Mouse (Mus musculus) megakaryocyte-erythroid progenitor cell, adult 5-6 weeks (primary cell): Measurements from ENCODE around the gene Elovl5. TPM values are rescaled to one million over a fixed set of nuclear protein-coding genes. Genes with fewer than 3 reads are reported as not detected.

Experiments
- ATAC-seq: replicated peaks from 2 replicates; pipeline ENCODE4 v1.8.0; 2016; ENCODE audit warnings: mild to moderate bottlenecking, inconsistent platforms; ENCODE audit not compliant: severe bottlenecking, poor library complexity, low FRiP score, low TSS enrichment
- total RNA-seq, 2 experiments: library from RNA; stranded (forward) in 1 of 2; stranded (reverse) in 1 of 2; fragments of 200-1000, 215-1000 nt in 1 of 2; fragments of >200 nt in 1 of 2; fragmentation: Nextera tagmentation in 1 of 2; gene quantifications; 2 replicates each; pipeline ENCODE4 v1.2.3; 2014 to 2017

Gene Elovl5
- total RNA-seq, 2 experiments from 2014 or later: 25.5 to 39.8 TPM

- ATAC-seq: no peak
Measured at GRCm38 (mm10) chr9:77926911-77927310, 9.7 kb downstream of the Elovl5 start.

- no peak for ATAC-seq
Measured at GRCm38 (mm10) chr9:77927431-77927830, 10.3 kb downstream of the Elovl5 start.

DNA sequence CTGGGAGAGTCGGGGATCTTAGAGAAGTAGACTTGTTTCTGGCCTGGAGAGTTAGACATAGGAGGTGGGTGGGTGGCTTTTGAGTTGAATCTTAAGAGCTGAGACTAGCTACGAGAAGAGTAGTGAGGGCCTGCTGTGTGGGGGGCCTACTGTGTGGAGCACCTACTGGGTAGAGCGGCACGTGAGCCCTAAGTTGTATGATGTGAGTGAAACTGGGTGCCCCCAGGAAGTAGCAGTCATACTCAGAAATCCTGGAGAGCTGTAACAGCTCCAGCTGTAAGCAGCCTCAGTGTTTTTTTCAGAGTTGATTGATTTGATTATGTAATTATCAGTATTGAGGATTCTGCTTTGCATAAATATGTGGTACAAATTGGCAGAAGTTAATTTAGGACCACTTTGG is 11.6 kb downstream of the Elovl5 start:
- no peak for ATAC-seq

- no peak for ATAC-seq
Measured at GRCm38 (mm10) chr9:77929296-77929695, 12.1 kb downstream of the Elovl5 start.

- ATAC-seq: no peak
Measured at GRCm38 (mm10) chr9:77930036-77930859, 13.1 kb downstream of the Elovl5 start.

DNA sequence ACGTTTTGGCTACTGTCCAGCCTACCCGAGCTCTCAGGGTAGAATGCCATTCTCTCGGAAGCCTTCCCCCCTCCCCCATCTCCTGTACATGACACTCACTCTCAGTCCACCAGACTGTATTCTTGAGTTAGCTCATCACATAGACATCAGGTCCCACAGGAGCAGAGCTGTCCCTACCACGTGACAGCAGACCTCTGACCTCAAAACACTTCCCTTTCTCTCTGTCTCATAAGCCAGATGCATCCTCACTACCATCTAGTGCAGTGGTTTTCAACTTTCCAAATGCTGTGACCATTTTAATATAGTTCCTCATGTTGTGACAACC is 13.7 kb downstream of the Elovl5 start:
- ATAC-seq: no peak

DNA sequence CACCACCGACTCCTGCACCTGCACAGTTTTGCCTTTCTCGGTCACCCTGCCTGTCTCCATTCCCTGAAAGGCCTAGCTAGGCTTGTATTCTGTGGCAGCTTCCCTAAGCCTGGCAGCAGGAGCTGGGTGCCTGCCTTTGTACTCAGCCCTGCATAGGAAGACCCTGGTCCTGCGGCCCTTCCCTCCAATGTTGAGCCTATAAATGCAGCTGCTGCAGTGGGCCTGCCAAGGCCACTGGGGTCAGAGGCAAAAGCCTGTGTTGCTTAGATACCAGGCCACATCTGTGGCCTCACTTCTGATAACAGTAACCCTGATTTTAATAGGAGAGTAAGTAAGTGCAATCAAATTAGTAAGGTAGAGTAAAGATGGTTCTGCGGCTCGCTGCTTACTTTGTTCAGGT is 14.6 kb downstream of the Elovl5 start:
- ATAC-seq: no peak

GRCm38 (mm10) chr9:77935818-77936611 is 18.9 kb downstream of the Elovl5 start:
- ATAC-seq: no peak

DNA sequence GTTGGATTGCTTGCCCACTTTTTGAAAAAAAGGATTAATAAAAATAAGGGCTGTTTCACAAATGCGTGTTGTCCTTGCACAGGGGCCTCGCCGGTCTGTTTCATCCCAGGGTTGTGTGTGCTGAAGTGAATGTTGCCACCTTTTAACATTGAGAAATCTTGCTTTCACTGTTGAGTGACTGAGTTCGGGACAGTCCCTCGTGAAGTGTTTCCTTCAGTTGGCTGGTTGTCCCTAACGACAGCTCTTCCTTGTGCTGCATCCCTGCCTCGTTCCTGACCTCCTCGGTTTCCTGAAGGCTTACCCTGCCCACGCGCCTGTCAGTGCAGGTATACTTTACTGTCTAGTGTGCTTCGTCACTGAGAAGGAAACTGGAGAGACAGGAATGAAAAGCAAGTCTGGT is 20.7 kb downstream of the Elovl5 start:
- no peak for ATAC-seq

DNA sequence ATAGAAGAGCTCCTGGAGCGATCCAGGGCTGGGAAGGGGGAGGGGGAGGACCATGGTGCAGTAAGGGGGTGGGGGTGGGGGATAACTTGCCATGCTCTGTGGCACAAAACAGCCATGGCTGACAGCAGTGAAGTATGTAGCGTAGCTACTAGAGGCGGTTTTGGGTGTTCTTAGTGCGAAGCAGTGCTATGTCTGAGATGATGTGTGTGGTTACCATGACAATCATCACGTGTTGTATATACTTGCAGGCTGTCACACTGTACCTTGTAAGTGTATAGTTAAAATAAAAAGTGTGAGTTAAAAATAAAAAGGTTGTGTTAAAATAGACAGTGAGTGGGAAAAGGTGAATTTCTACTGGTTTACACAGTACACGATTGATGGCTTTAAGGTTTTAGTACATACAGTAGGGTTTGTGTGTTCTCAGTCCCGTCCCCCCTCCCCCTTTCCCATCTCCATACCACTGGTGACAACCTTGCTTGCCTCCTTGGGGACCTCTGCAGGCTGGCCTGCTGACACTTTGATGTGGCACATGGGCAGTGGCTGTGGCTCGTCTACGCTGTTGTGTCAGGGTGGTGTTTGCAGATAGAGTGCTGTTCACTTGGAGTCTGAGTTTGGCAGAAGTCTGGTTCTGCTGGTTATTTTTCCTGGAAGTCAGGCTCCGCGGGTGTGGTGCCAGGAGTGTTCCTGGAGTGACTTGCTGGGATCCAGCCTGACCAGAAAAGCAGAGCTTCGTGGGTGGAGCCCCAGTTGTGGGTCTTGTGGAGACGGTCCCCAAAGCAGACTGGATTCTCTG is 21.8 kb downstream of the Elovl5 start:
- peak; percentile 33; the same call in 1 of the 2 replicates for ATAC-seq

GRCm38 (mm10) chr9:77939554-77939920 is 22.4 kb downstream of the Elovl5 start:
- no peak for ATAC-seq

DNA sequence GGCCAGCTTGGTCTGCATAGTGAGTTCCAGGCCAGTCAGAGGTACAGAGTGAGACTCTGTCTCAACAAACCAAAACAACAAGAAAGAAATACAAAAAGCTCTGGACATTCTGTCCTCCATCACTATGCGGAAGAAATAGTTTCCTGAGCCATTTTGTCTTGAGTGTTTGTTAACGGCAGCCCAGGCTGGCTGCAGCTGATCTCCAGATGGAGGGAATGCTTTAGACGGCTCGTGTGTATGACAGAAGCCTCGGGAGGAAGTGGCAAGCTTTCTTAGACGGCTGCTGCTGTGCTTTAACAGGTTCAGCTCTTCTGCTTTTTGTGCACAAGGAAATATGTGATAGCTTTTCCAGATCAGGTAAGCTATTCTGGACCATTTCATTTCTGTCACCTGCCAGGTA is 23.9 kb downstream of the Elovl5 start:
- no peak for ATAC-seq

GRCm38 (mm10) chr9:77941836-77942235 is 24.7 kb downstream of the Elovl5 start:
- ATAC-seq: no peak

DNA sequence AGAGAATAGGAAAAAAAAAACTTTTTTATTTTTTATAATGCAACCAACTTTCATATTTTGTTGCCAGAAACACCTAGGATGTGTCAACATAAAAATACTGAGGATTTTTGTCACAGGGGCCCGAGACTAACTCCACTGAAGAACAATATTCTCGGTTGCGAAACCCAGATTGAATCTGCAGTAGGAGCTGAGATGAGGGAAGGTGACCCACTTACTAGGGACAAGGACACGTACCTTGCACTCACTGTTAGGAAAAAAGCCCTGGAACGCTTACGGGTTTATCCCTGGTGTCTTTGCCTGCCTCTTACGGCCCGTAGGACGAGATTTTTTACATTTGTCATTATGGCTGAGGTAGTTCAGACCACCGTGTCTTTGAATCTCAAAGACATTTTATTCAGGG is 25.2 kb downstream of the Elovl5 start:
- no peak for ATAC-seq

DNA sequence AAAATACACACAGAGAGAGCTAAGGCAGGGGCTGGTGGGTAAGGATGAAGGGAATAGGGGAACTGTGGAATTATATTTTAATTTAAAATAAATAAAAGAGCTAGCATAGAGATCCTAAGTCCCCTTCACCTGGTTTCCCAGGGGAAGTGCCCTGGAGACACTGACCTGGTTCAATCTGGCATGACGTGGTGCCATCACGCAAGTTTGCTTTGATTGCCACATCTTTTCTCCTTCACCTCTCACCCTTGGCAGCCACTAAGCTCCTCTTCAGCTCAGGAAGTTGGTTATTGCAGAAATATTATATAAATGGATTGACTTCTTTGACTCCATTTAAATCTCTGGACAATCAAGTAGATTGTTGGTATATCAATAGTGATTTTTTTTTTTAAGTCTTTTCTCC is 26.2 kb downstream of the Elovl5 start:
- ATAC-seq: no peak

- ATAC-seq: no peak
Measured at GRCm38 (mm10) chr9:77944195-77944594, 27.0 kb downstream of the Elovl5 start.

- ATAC-seq: no peak
Measured at GRCm38 (mm10) chr9:77945792-77946666, 28.9 kb downstream of the Elovl5 start.

- ATAC-seq: no peak
Measured at GRCm38 (mm10) chr9:77948214-77948613, 31.1 kb downstream of the Elovl5 start.

DNA sequence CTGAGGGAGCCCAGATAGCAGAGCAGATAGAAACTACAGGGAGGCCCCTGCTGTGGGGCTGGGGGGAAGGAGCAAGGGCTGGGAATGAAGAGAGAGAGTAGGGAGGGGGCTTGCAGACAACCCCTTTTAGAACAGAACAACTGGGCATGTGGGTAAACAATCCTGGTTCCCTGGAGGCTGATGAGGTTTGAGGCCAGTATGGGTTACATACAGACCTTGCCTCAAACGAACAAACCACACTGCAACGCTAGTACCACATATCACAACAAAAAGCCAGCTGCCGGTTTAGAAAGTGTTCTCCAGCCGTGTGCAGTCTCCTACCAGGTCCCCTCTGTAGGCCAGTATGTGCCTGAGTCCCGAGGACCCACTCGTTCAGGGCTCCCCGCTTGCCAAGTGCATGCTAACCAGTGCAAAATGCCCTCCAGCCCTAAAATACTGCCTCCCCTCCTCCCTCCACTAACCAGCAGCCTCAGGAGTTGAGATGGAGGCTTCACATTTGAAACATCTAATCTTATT is 32.6 kb downstream of the Elovl5 start:
- no peak for ATAC-seq
